Mouse (Mus musculus) kidney, postnatal 14 days (tissue): ENCODE measurements at regions not wholly inside any gene's neighbourhood (a gene's known extent, or its start where the extent isn't known, plus 50 kb on each side); places are given as distances from the start of the nearest gene placed in this dataset.
"Not testable (repeated sequence)": the region's sequence is repeated elsewhere in the genome, so short reads cannot be mapped to it uniquely, and the experiment has no call there.

Experiments used
- DNase-seq: peaks from one replicate; pipeline ENCODE4 v3.0.0; 2022; ENCODE audit warnings: mixed read lengths

GRCm38 (mm10) chr9:25655767-25656513, 174.6 kb downstream of the Eepd1 start:
- DNase-seq, result peak; percentile 39

GRCm38 (mm10) chr9:25656534-25656933, 175.2 kb downstream of the Eepd1 start:
- no peak for DNase-seq

GRCm38 (mm10) chr9:25683635-25684333, 202.4 kb downstream of the Eepd1 start:
- no peak for DNase-seq

GRCm38 (mm10) chr9:25693632-25694031, 212.3 kb downstream of the Eepd1 start:
- peak; percentile 2 for DNase-seq

- DNase-seq, result no peak
Observed at GRCm38 (mm10) chr9:25695018-25695417, 213.7 kb downstream of the Eepd1 start.

GRCm38 (mm10) chr9:25713636-25714035, 232.3 kb downstream of the Eepd1 start:
- DNase-seq, result no peak

- no peak for DNase-seq
Observed at GRCm38 (mm10) chr9:25744162-25744561, 262.8 kb downstream of the Eepd1 start.

GRCm38 (mm10) chr9:25751138-25751537, 269.8 kb downstream of the Eepd1 start:
- no peak for DNase-seq

GRCm38 (mm10) chr9:25773899-25774298, 292.6 kb downstream of the Eepd1 start:
- DNase-seq, result no peak

- no peak for DNase-seq
Observed at GRCm38 (mm10) chr9:25782631-25783030, 301.3 kb downstream of the Eepd1 start.

GRCm38 (mm10) chr9:25795142-25795910, 314.0 kb downstream of the Eepd1 start:
- no peak for DNase-seq

GRCm38 (mm10) chr9:25809562-25809961, 328.2 kb downstream of the Eepd1 start:
- DNase-seq, result no peak

- no peak for DNase-seq
Observed at GRCm38 (mm10) chr9:25833295-25833694, 351.9 kb downstream of the Eepd1 start.

- not testable (repeated sequence) for DNase-seq
Observed at GRCm38 (mm10) chr9:25849914-25850313, 368.6 kb downstream of the Eepd1 start.

- DNase-seq, result not testable (repeated sequence)
Observed at GRCm38 (mm10) chr9:25850608-25851007, 369.3 kb downstream of the Eepd1 start.

- DNase-seq, result no peak
Observed at GRCm38 (mm10) chr9:25854545-25854944, 373.2 kb downstream of the Eepd1 start.

GRCm38 (mm10) chr9:25870260-25870659, 388.9 kb downstream of the Eepd1 start:
- no peak for DNase-seq

GRCm38 (mm10) chr9:25896333-25896905, 415.1 kb downstream of the Eepd1 start:
- no peak for DNase-seq
